Mouse (Mus musculus): ENCODE data around the gene Med13l. TPM values are rescaled to one million over a fixed set of nuclear protein-coding genes. Genes with fewer than 3 reads are reported as not detected.

Gene Med13l
- total RNA-seq, 2 experiments from 2014 or later, result 33.9 to 38.2 TPM

GRCm38 (mm10) chr5:118591826-118592499 lies 31.5 kb downstream of the Med13l start:
- no peak for DNase-seq (ENCODE audit: low spot score in 2 of 2)

- DNase-seq (ENCODE audit: low spot score in 2 of 2), result peak; percentile 52 to 57
Measured at GRCm38 (mm10) chr5:118594470-118595236, 34.2 kb downstream of the Med13l start.

- no peak for DNase-seq (ENCODE audit: low spot score in 2 of 2)
Measured at GRCm38 (mm10) chr5:118595901-118596300, 35.4 kb downstream of the Med13l start.

DNA sequence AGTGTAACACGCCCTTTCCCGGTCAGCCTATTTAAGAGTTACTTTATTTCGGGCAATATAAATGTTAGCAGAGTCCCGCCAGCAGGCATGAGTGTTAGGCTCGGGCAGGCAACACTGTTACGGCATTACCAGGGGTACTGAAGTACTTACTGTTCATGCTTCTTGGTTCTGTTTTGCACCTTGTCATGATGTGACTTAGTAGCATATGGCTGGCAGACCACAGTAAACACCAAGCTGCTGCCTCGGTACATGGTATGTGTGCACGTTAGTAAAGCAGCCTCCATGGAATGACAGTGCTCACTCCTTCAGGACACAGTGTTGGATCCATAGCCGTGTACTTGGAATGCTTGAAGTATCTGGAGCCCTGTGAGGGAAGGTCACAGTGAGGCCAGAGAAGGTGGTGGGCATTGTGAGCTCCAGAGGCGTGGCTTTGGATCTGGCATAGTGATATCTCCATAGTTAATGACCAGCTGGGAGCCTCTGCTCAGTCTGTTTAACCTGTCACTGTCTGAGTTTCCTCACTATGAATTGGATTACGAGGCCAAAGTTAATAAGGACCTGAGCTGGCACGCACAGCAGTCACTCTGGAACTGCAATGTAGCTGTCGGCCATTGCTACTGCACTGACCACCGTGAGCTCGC lies 36.1 kb downstream of the Med13l start:
- DNase-seq (ENCODE audit: low spot score in 2 of 2), result no peak

DNA sequence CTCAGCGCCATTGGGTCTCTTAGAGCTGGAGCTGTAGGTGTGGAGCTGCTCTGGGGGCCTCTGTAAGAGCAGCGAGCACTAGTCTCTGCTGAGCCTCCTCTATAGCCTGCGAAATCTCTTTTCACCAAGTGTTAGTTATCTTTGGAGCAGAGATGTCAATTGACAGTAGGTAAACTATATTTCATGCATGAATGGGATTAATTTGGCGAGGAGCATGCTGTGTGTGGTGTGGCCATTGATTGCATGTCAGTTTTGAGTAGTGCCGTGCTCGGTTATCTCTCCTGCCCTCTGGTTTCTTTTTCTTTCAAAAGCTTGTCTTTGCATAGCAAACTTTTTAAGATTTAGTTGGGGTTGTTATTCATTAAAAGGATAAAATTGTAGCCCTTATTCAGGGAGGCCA lies 38.1 kb downstream of the Med13l start:
- no peak for DNase-seq (ENCODE audit: low spot score in 2 of 2)

- DNase-seq (ENCODE audit: low spot score in 2 of 2), result no peak
Measured at GRCm38 (mm10) chr5:118601452-118601851, 41.0 kb downstream of the Med13l start.

DNA sequence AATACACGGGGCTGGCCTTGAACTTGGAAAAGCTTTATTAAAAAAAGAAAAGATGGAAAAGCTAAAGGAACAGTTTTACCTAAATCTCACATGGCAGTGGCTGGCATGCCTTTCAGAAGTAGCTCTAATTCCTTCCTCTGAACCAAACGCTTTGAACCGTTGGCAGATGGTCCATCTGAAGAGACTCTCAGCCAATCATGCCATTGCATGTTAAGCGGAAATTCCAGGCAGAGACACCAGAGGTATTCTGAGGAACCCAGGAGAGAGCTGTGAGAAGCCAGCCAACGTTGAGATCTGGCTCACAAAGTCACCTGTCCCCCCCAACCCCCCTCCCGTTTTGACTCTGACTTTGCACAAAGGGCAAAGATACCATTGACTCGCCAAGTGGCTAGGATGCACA lies 42.2 kb downstream of the Med13l start:
- no peak for DNase-seq (ENCODE audit: low spot score in 2 of 2)

- no peak for DNase-seq (ENCODE audit: low spot score in 2 of 2)
Measured at GRCm38 (mm10) chr5:118605424-118606067, 45.1 kb downstream of the Med13l start.

GRCm38 (mm10) chr5:118606636-118607035 lies 46.2 kb downstream of the Med13l start:
- DNase-seq (ENCODE audit: low spot score in 2 of 2), result no peak

GRCm38 (mm10) chr5:118607900-118608299 lies 47.4 kb downstream of the Med13l start:
- no peak for DNase-seq (ENCODE audit: low spot score in 2 of 2)

DNA sequence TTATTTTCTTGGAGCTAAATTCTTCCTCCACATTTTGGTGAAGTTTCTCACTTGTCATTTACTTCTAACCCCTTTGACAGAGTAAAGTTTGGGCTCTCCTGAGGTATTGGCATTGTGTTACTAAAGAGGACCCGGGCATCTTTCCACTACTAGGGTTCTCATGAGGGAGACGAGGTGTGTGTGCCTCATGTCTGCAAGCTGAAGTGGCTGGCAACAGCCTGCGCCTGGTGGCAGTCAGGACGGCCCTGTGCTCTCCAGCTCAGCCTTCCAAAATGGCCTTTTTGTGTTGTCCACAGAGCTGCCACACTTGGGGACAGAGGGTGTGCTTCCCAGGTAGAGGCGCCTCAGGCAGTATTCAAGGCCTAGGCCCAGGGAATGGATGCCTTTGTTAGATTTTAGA lies 50.0 kb downstream of the Med13l start:
- DNase-seq (ENCODE audit: low spot score in 2 of 2), result no peak

DNA sequence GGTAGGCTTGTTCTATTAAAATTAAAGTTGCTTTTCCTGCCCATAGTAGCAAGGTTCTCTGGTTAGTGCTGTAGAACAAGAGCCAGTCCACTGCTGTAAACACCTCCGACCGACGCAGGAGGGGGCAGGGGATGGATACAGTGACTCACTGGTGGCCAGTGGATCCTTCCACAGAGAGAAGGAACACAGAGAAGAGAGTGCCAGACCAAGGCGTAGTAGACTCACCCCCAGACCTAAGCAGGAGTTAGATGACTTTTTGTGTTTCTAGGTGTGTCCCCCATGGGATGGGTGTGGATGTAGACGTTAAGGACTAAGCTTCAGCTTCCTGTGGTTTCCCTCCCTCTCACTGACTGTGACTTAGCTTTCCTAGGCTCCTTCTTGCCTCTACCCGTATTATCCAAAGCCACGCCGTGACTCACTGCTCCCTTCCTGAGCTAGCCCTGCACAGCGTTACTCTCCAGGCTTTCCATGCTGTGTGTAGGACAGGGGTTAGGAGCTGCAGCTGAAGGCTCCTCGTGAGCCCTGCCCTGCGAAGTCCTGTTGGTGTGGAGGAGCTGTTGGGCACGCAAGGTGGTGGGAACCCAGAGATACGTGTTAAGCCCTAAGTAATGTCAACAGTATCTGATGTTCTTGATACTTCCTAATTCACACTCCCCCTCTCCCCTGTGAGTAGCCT lies 52.6 kb downstream of the Med13l start:
- DNase-seq (ENCODE audit: low spot score in 2 of 2), result no peak

GRCm38 (mm10) chr5:118613704-118614103 lies 53.2 kb downstream of the Med13l start:
- DNase-seq (ENCODE audit: low spot score in 2 of 2), result no peak

DNA sequence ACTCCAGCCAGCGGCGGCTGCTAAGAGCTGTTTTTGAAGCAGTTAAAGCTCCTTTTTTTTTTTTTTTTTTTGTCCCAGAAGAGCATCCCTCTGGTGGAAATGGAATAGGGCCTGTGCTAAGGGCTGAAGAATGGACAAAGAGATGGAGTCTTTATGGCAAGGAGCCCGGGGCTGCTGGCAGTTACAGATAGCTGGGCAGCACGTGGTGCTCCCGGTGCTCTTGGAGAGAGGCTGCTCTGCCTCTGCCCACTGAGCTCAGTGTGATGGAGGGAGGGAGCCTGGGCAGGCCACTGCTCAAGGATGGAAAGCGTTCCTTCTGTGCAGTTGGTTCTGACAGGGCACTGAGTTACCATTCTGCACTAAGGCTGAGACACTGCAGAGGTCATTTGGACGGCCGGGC lies 53.6 kb downstream of the Med13l start:
- DNase-seq (ENCODE audit: low spot score in 2 of 2), result no peak

- DNase-seq (ENCODE audit: low spot score in 2 of 2), result no peak
Measured at GRCm38 (mm10) chr5:118614571-118614981, 54.1 kb downstream of the Med13l start.

DNA sequence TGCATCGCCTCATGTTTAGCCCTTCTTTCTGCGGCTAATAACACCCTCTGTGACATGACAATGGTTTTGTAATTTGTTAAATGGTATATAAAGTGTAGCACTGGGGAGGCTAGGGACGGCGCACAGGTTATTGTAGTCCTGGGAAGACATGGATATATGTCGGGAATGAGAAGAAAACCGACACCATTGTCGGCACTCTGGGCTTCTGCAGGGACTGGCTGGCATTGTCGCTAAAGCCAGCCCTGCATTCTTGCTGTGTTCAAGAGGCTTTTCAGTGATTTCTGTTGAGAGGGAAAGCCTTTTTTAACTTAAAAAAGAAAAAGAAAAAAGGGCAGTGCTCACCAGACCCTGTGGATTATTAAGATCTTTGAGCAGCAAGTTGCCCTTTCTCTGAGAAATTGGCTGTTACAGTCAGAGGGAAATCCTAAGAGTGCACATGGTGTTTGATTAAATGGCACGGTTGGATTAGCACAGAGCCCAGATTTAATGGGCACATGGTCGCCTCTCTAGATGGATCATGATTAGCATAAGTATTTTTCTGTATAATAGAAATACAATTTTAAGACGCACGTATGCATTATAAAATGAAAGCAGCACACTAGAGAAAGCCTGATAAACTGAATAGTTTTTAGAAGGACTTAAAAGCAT lies 58.6 kb downstream of the Med13l start:
- no peak for DNase-seq (ENCODE audit: low spot score in 2 of 2)

- no peak for DNase-seq (ENCODE audit: low spot score in 2 of 2)
Measured at GRCm38 (mm10) chr5:118619801-118620200, 59.3 kb downstream of the Med13l start.

DNA sequence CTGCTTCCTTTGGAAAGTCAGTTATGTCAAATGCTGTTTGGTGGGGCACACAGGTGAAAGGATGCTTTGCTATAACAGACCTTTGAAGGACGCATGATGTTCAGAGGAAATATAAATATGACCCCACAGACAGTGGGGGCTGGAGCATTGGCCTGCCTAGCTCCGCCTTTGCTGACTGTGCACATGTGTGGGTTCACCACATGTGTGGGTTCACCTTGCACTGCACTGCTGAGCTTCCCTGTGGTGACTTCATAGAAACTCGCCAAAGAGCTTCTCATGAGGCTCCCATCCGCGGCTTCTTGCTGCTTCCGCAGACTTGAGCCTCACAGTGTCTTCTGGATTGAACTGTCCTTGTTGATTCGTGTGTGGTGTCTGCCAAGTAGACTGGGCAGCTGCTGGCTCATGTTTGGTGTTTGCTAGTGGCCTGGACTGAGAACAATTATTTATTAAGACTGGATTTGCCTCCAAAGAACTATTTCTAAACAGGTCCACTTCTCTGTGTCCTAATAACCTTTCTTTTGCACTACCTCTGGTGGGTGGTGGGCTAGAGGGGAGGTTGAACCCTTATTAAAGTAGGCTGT lies 59.9 kb downstream of the Med13l start:
- DNase-seq (ENCODE audit: low spot score in 2 of 2), result no peak

- peak in 1 of 2 experiments; percentile 18 for DNase-seq (ENCODE audit: low spot score in 2 of 2)
Measured at GRCm38 (mm10) chr5:118621877-118622276, 61.4 kb downstream of the Med13l start.

DNA sequence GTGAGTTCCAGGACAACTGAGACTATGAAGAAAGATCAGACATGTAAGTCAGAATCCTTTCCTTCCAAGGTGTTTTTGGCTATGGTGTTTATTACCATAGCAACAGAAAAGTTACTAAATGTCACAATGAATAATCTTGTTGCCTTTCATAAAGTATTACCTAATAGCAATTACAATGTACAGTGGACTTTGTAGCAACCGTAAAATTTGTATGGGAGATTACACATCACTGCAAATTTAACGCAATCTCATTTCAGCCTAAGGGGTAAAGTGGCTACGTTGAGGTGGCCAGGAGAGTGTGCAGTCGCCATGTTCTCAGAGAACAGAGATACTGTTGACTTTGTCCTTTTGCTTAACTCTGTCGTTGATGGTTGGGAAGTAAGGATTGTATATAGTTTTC lies 61.9 kb downstream of the Med13l start:
- DNase-seq (ENCODE audit: low spot score in 2 of 2), result no peak
